Mouse (Mus musculus): ENCODE data around the gene Glo1. TPM values are rescaled to one million over a fixed set of nuclear protein-coding genes. Genes with fewer than 3 reads are reported as not detected.
"Not testable (repeated sequence)": the region's sequence is repeated elsewhere in the genome, so short reads cannot be mapped to it uniquely, and the experiment has no call there.

Glo1 gene
- 100 to 1,000 TPM; 170 to 172 TPM for total RNA-seq (2021)
- long read RNA-seq, experiment 1, full-length matches to known transcripts = 345 of 371 reads
- long read RNA-seq, experiment 1, partial matches to known transcripts = 13 of 371 reads
- long read RNA-seq, experiment 1, other reads (novel, unspliced or antisense) = 13 of 371 reads
- long read RNA-seq, experiment 2, full-length matches to known transcripts = 496 of 527 reads
- long read RNA-seq, experiment 2, partial matches to known transcripts = 8 of 527 reads
- long read RNA-seq, experiment 2, other reads (novel, unspliced or antisense) = 23 of 527 reads

DNA sequence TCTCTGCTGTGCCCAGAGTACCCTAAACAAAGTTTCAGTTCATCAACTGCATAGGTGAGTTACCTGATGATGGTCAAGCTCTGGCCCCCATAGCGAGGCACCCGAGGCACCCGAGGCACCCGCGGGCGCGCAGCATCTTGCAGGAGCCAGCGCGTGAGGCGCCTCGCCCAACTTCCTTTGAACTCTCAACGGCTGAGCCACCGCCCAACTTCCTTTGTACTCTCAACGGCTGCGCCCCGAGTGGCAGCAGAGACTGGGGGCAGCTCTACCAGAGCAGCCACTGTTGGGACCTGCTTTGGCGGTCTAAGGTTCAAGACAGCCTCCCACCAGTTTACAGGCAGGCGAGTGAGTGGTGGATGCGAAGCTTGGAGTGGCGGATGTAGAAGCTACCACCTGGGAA, at the start of gene Glo1:
Glo1 (minus strand) TSS at position 153 of the 400 bp plus-strand sequence.
- not testable (repeated sequence) for DNase-seq (ENCODE audit: low spot score in 2 of 2)

DNA sequence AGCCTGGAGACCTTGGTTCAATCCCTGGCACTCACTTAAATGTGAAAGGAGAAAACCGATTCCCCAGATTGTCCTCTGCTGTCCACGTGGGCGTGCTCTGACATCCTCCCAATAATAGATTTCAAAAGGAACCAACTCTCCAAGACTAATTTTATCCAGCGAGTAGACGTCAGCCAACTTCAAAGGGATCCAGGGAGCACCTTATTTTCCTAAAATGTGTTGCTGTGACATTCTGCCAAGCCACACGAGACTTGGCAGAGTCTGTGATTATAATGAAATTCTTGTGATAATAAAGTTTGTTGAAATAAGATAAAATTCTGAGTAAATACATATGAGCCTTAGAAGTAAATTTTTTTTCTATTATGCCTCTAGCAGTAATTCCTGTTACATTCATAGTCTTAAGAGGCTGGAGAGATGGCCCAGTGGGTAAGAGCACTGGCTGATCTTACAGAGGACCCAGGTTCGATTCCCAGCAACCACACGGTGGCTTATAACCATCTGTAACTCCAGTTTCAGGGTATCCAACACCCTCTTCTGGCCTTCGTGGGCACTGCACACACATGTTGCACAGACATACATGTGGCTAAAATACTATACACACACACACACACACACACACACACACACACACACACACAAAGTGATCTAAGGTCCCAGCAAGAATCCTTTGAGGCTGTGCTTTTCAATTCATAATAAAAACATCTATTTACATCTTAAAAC, 48.5 kb upstream of the Glo1 start:
- DNase-seq (ENCODE audit: low spot score in 2 of 2) = peak in 1 of 2 experiments; percentile 25

DNA sequence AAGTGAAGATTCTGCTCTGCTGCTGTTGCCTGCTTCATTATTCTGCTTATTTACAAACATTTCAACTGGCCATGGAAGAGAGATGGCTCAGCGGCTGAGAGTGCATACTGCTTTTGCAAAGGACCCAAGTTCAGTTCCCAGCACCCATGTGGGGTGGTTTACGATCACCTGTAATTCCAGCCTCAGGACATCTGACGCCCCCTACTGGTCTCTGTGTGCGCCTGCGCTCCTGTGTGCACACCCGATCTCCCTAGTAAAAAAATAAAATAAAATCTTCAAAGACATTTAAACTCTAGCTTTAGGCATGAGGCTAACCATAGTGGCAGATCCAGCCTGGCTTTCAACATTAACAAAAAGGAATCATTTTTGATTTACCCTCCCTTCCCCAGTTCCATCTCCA, 46.4 kb upstream of the Glo1 start:
- DNase-seq (ENCODE audit: low spot score in 2 of 2) = no peak

- no peak for DNase-seq (ENCODE audit: low spot score in 2 of 2)
Observed at GRCm38 (mm10) chr17:30672556-30672955, 45.9 kb upstream of the Glo1 start.

- DNase-seq (ENCODE audit: low spot score in 2 of 2) = no peak
Observed at GRCm38 (mm10) chr17:30664856-30665255, 38.2 kb upstream of the Glo1 start.

GRCm38 (mm10) chr17:30663170-30663569, 36.5 kb upstream of the Glo1 start:
- no peak for DNase-seq (ENCODE audit: low spot score in 2 of 2)

GRCm38 (mm10) chr17:30662131-30662530, 35.5 kb upstream of the Glo1 start:
- no peak for DNase-seq (ENCODE audit: low spot score in 2 of 2)

GRCm38 (mm10) chr17:30658152-30658544, 31.5 kb upstream of the Glo1 start:
- peak in 1 of 2 experiments; percentile 59 for DNase-seq (ENCODE audit: low spot score in 2 of 2)

DNA sequence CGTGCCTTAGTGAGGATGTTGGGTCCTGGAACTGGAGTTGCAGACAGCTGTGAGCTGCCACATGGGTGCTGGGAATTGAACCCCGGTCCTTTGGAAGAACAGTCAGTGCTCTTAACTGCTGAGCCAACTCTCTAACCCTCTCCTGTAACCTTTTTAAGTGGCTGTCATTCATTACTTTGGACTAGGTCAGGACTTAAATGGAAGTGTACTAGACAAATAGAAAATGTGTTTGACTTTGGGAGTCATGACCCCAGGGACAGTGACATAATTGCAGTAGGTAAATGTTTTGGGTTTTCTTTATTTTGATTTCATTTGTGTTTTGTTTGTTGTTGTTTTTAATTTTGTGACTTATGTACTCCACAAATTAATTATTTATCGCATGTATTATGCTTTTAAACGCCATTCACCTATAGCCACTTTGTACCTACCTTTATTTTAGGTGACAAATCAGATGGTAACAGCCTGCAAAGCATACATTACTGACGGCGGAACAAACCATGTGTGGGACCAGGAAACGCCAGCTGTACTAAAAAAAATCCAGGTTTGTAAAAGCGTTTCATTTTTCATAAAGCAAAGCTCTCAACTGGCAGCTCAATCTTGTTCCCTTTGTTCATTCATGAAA, 31.0 kb upstream of the Glo1 start:
- peak in 1 of 2 experiments; percentile 65 for DNase-seq (ENCODE audit: low spot score in 2 of 2)

- DNase-seq (ENCODE audit: low spot score in 2 of 2) = no peak
Observed at GRCm38 (mm10) chr17:30653010-30653409, 26.3 kb upstream of the Glo1 start.

DNA sequence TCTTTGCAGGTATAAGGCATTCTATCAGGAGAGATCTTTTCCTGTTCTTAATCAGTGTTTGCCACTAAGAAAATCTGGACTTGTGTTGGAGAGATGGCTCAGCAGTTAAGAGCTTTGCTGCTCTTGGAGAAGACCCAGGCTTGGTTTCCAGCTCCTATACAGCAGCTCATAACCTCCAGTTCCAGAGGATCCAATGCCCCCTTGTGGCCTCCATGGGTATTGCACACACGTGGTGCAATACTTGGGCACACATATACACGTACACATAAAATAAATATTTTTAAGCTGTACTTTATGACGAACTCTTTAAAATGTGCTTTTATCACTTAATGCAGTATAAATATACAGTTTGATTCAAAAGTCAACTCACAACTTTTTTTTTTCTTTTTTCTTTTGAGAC, 22.1 kb upstream of the Glo1 start:
- DNase-seq (ENCODE audit: low spot score in 2 of 2) = no peak

DNA sequence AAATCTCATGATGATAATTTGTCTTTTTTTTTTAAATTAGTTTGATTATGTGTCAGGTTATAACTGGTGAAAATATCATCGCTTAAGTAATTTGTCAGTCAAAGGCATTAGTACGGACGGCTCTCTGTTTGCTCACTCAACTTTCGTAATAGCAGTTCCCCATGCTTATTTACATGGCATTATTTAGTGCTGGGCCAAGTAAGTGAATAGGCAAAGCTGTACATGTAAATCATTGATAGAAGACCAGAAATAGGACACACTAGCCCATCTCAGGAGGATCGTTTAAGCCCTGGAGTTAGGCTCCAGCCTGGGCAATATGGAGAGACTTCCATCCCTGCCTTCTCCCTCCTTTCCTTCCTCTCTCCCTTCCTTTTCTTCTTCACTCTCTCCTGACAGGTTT, 14.2 kb upstream of the Glo1 start:
- no peak for DNase-seq (ENCODE audit: low spot score in 2 of 2)

DNA sequence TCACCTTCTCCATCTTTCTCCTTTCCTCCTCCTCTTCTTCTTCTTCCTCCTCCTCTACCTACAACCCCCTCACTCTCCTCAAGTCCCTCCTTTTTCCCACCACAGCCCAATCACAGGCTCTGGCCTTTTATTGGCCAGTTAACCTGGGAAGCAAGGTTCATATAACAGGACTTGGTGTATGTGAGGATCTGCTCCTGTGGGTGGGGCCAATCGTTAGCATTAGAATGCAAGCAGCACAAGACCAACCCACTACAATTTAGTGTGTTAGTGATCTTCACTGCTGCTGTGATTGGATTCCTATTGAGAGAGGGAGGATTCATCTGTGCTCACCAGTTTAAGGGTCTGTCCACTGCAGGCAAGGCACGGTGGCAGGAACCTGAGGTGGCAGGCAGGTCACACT, 12.3 kb upstream of the Glo1 start:
- no peak for DNase-seq (ENCODE audit: low spot score in 2 of 2)

DNA sequence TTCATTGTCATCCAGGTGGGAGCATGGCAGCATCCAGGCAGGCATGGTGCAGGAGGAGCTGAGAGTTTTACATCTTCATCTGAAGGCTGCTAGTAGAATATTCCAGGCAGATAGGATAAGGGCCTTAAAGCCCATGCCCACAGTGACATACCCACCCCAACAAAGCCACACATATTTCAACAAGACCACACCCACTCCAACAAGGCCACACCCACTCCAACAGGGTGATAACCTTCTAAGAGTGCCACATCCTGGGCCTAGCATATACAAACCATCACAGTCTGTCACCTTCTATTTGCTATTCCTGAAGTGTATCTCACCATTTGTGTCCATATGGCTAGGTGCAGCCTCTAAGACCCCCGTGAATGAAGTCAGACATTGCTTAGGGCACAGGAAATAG, 11.0 kb upstream of the Glo1 start:
- no peak for DNase-seq (ENCODE audit: low spot score in 2 of 2)

DNA sequence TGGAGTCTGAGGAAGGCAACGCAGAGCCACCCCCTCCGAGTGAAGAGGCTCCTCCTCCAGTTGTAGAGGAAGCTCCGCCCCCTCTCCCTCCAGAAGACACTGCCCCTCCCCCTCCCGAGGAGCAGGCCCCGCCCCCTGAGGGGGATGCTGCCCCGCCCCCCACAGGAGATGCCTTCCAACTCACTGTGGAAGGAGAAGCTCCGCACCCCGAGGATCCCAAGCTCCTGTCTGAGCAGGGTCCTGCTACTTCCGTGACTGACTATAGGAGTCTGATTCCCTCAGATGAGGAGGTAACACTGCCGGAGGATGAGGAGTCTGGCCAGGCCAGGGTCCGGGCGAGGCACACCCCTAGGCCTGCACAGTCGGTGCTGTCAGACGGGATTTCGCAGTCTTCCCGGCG, 8.7 kb upstream of the Glo1 start:
- DNase-seq (ENCODE audit: low spot score in 2 of 2) = no peak

DNA sequence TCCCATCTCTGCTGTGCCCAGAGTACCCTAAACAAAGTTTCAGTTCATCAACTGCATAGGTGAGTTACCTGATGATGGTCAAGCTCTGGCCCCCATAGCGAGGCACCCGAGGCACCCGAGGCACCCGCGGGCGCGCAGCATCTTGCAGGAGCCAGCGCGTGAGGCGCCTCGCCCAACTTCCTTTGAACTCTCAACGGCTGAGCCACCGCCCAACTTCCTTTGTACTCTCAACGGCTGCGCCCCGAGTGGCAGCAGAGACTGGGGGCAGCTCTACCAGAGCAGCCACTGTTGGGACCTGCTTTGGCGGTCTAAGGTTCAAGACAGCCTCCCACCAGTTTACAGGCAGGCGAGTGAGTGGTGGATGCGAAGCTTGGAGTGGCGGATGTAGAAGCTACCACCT, 2.5 kb downstream of the Glo1 start, which contains the start of gene Dnah8:
Dnah8 (plus strand) TSS at position 223 of the 400 bp plus-strand sequence.
- DNase-seq (ENCODE audit: low spot score in 2 of 2) = not testable (repeated sequence)

DNA sequence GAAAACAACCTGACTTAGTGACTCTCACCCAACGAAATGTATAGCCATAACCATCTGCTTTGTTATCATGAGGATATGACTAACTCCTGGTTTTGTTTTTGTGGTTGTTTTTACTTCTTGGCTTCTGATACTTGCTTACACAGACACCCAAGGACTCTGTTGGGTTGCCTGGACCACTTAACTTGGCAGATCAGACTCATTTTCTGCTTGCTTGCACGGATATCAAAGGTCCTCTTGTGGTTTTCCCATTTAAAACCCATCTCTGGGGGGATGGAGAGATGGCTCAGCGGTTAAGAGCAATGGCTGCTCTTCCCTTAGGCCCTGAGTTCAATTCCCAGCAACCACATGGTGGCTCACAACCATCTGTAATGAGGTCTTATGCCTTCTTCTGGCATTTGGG, 3.5 kb downstream of the Glo1 start:
- no peak for DNase-seq (ENCODE audit: low spot score in 2 of 2)

GRCm38 (mm10) chr17:30621450-30621849, 5.2 kb downstream of the Glo1 start:
- no peak for DNase-seq (ENCODE audit: low spot score in 2 of 2)

- DNase-seq (ENCODE audit: low spot score in 2 of 2) = no peak
Observed at GRCm38 (mm10) chr17:30620548-30620947, 6.1 kb downstream of the Glo1 start.

- no peak for DNase-seq (ENCODE audit: low spot score in 2 of 2)
Observed at GRCm38 (mm10) chr17:30619153-30619552, 7.5 kb downstream of the Glo1 start.

DNA sequence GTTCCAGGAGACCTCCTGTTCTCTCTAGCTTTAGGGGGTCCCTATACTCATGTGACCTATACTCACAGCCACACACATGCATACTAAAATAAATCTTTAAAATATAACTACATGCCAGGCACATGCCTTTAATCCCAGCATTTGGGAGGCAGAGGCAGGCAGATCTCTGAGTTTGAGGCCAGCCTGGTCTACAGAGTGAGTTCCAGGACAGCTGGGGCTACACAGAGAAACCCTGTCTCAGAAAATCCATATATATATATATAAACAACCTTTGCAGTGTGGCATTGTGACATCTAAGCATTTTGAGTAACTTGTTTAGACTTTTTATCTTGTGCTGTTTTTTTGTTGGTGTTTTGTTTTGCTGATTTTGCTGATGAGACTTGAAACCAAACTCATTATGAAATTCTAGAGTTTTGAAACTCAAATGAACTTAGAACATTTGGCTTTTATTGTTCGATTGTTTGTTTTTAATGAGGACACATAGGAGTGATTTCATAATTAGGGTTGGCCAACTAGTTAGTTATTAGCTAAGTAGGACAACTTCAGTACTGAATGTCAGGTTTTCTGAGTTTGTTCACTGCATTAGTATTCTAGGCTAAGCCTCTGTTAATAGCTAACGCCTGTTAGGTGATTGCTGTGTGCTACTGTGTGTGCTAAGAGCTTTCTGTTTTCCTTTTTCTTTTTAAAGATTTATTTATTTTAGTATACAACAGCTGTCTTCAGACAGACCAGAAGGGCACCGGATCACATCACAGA, 8.4 kb downstream of the Glo1 start:
- DNase-seq (ENCODE audit: low spot score in 2 of 2) = no peak

GRCm38 (mm10) chr17:30616203-30616602, 10.5 kb downstream of the Glo1 start:
- no peak for DNase-seq (ENCODE audit: low spot score in 2 of 2)
